Mouse (Mus musculus): ENCODE data around the gene Acnat2.

DNA sequence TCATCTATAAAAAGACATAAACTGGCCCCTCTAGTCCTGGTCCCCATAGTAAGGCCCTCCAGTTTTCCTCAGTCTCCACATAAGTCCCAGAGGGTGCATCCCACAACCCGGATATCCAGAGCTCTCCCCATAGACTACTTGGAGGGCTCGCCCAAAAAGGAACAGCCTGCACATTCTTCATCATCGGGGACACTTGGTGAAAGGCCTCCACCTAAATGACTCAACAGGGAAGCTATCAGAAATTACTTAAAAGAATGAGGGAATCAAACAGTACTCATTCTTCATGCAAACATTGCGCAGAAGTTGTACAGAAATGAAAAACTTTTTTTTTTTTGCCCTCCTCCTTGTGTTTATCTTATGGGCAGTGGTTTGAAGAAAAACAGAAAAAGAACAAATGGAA lies 57.5 kb downstream of the Acnat2 start:
- TF ChIP-seq POLR2A (IDR thresholded peaks at IDR 0.05; ENCODE audit: low read depth, low read length) (no peak), CTCF (IDR thresholded peaks at IDR 0.05; ENCODE audit: borderline replicate concordance, insufficient read depth, low read length) (no peak)
